Mouse (Mus musculus) brain, embryonic 18.5 days (tissue): ENCODE measurements around the gene Sorcs2.
"Not testable (repeated sequence)": the region's sequence is repeated elsewhere in the genome, so short reads cannot be mapped to it uniquely, and the experiment has no call there.

Experiments
- DNase-seq: peaks from one replicate; pipeline ENCODE4 v3.0.0-alpha.2; 2012; ENCODE audit warnings: low read depth, low spot score

Sorcs2 gene

DNA sequence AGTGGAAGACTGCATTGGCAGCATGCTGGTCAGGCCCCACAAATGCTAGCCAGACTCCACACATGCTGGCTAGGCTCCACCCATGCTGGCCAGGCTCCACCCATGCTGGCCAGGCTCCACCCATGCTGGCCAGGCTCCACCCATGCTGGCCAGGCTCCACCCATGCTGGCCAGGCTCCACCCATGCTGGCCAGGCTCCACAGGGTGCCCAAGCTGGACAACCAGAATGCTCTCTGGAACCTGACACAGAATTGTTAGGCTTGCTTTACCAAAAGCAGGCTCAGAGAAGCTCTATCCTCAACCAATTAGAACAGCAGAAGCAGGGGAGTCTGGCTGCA lies 7.4 kb downstream of the Sorcs2 start:
- not testable (repeated sequence) for DNase-seq

GRCm38 (mm10) chr5:36389731-36390590 lies 8.0 kb downstream of the Sorcs2 start:
- DNase-seq = no peak

- no peak for DNase-seq
These were observed 12.9 kb downstream of the Sorcs2 start for GRCm38 (mm10) chr5:36385062-36385461.

GRCm38 (mm10) chr5:36383431-36383830 lies 14.5 kb downstream of the Sorcs2 start:
- no peak for DNase-seq

GRCm38 (mm10) chr5:36382721-36383120 lies 15.2 kb downstream of the Sorcs2 start:
- no peak for DNase-seq

GRCm38 (mm10) chr5:36382134-36382693 lies 15.7 kb downstream of the Sorcs2 start:
- DNase-seq = no peak

DNA sequence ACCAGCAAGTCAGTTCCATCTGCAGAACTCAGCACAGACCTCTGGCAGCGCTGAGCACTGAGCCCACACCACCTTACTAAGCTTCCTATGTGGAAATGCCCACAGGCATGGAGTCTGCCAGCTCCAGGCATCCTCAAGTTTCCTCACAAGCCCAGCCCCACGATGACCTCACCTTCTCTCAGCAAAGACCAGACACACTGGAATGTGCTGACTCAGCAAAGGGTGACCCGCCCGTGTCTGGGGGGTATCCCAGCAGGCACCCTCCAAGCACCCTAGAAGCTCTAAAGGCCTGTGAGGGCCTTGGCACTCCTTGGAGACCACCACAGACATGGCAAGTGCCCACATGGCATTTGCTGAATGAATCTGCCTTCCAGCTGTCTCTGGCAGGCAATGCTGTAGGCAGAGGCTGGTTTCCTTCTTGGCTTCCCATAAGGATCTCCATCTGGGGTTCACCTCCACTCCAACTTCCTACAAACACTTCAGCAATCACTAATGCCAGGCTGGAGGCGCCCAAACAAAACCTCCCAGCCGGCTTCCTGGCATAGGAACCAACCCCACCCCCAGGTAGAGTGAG lies 17.9 kb downstream of the Sorcs2 start:
- no peak for DNase-seq

DNA sequence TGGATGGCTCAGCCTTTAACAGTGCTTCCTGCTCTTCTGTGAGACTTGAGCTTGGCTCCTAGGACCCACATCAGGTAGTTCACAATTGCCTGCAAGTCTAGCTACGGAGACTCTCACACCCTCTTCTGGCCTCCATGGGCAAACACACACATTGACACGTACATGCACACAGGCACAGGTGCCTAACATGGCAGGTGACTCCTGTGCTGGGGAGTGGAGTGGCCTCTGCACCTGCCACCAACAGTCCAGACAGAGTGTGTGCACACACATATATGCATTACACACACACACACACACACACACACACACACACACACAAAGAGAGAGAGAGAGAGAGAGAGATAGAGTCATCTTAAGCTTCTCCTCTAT lies 19.6 kb downstream of the Sorcs2 start:
- no peak for DNase-seq

- no peak for DNase-seq
These were observed 20.2 kb downstream of the Sorcs2 start for GRCm38 (mm10) chr5:36377456-36378369.

DNA sequence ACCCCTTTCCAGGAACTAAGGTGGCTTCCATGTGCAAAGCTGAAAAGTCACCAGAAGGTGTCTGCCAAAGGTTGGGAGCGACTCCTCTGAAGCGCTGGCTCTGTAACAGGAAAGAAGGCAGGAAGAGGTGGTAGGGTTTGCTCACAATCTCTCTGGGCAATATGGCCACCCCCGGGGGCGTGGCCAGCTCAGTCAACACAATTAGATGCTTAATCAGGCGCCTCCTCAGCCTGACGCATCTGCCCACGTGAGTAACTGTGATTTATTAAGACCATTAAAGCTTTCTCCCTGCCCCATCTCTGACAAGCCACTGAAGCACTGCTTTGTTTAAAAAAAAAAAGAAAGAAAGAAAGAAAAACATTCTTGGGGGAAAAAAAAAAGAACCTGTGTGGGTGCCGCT lies 22.1 kb downstream of the Sorcs2 start:
- DNase-seq = no peak

GRCm38 (mm10) chr5:36374221-36375050 lies 23.5 kb downstream of the Sorcs2 start:
- DNase-seq = no peak

- no peak for DNase-seq
These were observed 24.6 kb downstream of the Sorcs2 start for GRCm38 (mm10) chr5:36373246-36373891.

DNA sequence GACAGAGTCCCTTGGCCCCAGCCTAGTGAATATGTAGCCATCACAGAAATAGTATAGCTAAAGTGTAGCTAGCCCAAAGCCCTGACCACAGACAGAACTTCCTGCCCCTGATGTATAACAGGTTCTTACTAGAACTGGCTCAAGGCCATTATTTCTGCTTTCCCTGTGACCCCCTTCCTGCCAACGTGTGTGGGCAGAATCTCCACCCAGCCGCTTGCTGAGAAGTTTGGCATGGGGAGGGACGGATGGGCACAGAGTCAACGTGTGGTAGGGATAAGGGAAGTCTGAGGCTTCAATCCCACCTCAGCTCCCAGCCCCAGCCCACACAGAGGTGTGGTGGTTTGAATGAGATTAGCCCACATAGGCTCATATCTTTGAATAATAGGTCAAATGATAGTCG lies 26.2 kb downstream of the Sorcs2 start:
- DNase-seq = no peak

GRCm38 (mm10) chr5:36369261-36369684 lies 28.7 kb downstream of the Sorcs2 start:
- DNase-seq = no peak

DNA sequence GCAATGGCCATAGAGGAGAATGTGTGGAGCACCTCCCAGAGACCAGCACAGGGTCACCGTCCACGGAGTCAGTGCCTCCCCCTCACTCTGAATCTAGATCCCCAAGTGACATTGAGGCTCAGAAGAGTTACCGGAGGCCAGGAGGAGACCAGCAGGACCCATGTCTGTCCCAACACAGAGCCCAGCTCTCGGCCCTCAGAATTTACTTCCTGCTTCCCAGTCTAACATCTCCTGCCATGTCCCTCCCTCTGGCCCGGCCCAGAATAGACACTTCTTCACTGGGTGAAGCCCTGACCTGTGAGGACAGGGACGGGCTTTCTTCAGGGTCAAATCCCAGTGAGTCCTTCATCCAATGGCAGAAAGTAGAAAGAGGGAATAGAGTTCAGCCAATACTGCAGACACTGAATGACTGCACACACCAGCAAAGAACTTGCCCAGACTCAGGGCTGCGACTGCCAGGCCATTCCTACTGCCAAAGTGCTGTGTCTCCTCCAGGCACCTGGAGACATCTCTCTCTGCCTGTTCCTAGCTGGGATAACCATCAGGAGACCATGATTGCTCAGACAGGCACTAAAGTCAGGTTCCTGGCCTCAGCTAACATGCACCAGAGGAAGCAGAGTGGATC lies 29.3 kb downstream of the Sorcs2 start:
- DNase-seq = no peak

DNA sequence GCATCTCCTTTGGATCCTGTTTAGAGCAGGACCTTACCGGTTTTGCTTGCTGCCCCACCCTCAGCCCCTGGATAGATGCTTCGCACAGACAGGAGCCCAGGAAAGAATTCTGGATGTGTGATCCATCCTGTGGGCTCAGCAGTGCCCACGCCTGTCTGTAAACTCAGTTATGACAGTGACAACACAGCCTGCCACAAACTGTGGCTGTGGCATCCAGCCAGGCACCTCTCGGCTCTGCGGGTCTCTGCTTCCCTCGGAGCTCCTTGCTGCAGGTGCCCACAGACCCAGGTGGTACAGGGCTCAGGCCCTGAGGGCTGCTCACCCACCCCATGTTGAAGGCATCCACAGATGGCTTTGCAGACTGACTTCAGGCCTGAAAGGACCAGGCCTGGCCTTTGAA lies 30.0 kb downstream of the Sorcs2 start:
- no peak for DNase-seq

GRCm38 (mm10) chr5:36367181-36367610 lies 30.7 kb downstream of the Sorcs2 start:
- DNase-seq = no peak

DNA sequence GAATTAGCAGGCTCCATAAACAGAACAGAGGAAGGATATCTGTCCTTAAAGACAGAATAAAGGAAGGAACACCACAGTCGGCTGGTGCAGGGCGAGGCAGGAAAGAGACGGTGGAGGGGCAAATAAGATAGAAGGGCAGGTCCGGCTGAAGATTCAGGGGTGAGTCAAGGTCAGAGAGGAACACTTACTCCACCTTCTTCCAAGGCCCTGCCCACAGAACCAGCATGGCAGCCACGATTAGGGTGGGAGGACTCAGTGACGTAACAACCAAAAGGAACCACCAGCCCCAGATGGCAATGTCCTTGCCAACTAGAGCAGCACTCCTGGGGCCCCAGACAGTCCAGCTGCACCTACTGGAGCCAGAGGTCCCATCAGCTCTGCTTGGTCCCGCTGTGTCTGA lies 36.2 kb downstream of the Sorcs2 start:
- DNase-seq = no peak

- no peak for DNase-seq
These were observed 37.6 kb downstream of the Sorcs2 start for GRCm38 (mm10) chr5:36360343-36360742.
